Mouse (Mus musculus) spleen, postnatal 14 days (tissue): ENCODE results near the gene Ptpdc1.

Source experiments
- DNase-seq, 2 experiments: peaks; one replicate each; pipeline ENCODE4 v3.0.0; 2021 to 2022; ENCODE audit warnings: low spot score in 2 of 2

Gene Ptpdc1

DNA sequence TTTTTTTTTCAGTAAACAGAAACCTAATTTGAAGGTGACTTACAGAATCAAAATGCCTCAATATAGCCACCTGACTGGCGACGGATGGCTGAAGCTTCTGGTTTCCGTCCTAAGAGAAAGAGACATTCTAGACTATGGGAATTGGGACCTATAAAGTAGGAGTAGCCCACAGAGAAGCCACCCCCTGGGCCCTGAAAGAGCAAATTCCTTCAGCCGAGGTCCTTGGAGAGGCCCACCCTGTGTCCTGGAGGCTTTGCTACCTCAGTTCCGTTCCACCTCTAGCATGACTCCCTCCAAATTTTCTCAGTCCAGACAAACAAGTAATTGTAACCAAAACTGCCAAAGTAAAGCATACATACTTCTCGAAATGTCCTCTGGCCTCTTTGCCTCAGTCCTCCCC, 77.8 kb downstream of the Ptpdc1 start:
- no peak for DNase-seq

DNA sequence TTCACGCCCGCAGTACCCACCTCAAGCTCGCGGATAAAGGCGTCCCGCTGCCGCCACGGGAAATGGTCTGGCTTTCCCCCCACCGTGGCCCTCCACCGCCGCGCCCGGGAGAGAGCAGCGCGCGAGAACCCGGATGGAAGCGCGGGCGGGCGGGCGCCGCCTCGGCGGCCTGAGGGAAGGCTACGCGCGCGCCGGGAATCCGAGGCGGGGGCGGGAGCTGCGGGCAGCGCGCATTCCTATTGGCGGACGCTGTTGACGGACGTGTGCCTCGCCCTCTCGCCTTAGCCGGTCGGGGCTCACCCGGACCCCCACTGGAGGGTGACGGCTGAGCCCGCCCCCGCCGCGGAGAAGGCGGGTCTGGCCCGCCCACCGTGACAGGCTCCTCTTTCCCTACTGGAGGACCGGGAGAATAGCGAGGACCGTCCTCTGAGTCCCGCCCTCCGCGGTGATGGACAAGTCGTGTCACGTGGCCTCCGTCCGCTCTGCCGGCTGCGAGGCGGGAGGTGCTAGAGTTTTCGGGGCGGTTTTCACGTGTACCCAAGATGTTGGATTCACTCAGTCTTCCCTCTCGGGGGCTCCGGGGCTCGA, 79.0 kb downstream of the Ptpdc1 start:
- peak; percentile 98 for DNase-seq

DNA sequence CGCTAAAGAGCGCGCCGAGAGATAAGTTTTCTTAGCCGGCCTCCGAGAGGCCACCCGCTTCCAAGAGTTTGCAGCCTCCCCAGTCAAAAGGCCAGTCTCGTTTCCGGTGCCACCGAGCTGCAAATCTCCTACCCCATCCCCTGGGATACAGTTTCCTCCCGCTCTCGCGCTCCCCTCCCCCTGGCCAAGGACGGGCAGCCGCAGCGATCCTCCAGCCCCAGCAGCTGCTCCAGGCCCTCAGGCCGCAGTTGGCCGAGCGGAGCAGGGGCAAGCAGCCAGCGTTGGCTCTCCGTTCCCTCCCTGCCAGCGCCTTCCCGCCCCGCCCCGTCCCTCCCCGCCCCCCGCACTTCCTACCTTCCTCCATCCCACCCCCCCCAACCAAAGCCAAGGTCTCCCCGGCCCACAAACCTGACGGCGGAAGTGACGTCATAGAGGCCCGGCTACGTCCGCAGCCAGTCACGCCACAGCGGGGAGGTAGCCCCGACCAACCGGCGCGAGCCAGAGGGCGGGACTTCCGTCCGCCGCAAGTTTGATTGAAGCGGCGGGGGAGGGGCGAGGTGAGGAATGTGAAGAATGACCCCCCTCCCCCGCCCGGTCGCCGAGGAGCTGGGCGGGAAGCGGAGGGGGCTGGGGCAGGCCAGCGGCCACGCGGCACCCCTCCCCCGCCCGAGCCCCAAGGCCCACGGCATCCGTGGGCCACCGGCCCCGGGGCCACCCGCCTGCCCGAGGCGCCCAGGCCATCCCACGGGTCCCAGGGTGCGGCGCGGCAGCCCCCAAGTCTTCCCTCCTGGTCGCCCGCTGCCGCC, 79.8 kb downstream of the Ptpdc1 start:
- peak; percentile 88 to 93 for DNase-seq

DNA sequence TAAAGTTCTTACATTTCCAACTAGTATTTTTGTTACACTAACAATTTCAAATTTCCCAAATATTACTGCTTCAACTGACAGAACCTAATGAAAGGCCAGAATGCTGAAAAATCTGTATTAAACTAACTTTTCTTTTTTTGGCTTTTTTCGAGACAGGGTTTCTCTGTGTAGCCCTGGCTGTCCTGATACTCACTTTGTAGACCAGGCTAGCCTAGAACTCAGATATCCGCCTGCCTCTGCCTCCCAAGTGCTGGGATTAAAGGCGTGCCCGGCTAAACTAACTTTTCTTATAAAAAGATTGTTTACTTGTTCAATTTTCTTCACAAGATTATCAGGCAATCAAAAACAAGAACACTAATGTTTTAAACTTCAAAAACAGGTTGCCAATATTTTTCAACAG, 80.6 kb downstream of the Ptpdc1 start:
- no peak for DNase-seq

DNA sequence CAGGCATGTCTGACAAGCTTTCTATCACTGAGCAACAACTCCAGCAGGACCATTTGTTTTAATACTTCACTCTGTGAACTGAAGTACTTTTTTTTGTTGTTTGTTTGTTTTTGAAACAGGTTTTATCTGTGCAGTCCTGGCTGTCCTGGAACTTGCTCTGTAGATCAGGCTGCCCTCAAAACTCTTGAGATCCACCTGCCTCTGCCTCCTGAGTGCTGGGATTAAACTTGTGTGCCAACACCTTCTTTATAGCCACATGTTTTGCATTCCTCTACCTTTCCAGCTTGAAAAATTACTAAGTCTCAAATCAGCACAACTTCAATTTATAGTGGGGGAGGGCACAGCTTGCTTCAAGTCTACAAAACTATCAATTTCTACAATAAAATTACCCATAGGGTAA, 81.1 kb downstream of the Ptpdc1 start:
- no peak for DNase-seq

DNA sequence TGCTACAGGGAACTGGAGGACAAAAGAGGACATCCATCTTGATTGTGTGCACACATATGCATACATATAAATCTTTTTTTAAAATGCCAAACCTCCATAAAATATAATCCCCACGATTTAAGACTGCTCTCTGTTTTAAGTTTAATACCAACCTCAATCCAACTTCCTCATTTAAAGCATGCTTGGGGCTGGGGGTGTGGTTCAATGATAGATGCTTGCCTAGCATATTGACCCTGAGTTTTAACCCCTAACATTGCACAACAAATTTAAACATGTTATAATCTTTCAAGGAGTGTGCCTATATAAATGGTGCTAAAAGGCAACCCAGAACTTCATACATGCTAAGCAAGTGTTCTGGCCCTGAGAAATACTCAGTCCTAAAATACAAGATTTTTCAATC, 85.0 kb downstream of the Ptpdc1 start:
- no peak for DNase-seq

DNA sequence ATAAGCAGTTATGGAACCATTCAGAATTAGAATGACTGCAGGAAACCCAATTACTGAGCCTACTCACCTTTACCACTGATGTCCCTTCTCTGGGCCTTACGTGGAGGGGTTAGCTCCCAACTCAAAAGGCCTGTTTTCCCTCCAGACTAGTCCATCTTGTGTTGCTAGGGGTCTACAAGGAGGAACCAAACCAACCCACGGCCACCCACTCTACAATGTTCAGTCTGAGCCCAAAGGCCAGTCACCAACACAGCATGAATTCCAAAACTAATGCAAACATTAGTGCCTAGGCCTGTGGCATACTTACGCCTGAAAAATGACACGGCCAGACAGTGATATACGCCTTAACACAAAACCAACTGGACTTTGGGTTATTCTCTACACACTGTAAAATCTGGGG, 92.0 kb downstream of the Ptpdc1 start:
- DNase-seq, result no peak

DNA sequence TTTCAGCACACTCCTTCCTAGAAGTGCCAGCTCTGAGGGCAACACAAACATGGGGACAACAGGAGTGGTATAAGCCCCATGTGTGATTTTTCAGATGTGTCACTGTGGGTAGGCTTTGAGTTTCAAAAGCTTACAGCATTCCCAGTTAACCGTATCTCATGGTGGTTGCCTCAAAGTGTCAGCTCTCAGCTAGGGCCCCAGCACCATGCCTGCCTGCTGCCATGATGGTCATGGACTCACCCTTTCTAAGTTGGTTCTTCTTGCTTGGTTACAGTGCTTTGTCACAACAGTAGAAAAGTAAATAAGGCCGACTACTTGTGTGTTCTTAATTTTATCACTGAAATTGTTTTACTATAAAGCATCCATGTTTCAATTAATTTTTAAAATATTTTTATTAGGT, 94.0 kb downstream of the Ptpdc1 start:
- DNase-seq, result no peak

DNA sequence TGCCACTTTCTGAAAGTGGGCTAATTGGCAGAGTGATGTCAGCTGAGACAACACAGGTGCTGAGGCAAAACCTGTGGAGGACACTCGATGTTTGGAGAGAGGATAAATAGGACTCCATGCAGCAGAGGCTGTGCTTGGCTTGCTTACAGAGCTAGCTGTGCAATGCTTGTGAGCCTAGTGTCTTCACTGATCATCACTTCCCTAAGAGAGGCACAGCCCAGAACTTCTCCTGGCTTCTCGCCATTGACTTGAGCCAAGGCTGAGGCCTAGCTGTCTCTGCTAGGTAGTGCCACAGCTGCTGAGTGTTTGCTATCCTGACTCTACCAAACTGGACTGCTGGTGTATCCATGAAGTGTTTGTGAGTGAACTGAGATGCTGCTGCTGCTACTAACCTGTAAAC, 94.8 kb downstream of the Ptpdc1 start:
- DNase-seq, result no peak

DNA sequence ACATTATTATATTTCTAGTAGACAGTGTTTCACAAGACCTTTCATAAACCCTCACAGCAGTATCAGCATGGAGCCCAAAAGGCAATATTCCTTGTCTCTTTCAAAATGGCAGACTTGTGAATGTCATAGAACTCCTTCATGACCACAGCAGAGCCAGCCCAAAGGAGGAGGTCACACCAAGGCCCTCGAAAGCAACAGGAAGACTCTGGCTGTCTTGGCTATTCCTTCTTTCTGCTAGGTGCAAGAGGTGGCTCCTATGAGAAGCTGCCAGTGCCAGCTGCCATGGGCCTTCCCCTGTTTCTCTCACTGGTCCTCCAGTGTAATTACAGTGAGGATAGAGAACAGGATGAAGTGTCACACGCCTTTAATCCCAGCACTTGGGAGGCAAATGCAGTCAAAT, 96.4 kb downstream of the Ptpdc1 start:
- DNase-seq, result no peak

DNA sequence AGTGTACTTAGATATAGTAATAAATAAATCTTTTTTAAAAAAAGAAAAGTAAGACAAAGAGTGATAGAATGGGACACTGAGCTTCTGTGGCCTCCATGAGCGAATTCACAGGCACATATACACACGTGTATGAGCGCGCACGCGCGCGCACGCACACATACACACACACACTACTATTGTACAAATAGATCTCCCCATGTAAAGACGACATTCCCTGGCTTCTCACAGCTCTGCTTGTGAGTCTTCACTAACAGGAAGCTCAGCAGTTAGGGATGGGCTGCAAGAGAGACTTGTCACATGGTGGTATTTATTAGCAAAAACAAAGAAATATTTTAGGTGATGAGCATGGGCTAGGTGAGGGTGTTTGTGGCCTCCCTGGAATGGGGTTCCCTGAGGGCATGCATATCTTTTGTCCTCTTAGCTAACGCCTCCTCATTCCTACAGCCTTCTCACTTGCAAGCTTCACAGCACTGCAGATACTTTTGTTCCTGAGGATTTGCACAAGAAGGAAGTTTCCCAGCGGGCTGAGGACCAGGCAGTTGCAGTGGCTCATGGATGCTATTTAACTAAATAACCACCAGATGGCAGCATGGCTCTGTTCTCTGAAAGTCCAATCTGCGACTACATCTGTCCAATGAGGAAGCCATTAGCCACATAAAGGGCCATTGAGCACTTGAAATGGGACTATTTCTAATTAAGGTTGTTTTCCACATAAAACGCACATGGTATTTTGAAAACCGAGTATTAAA, 97.2 kb downstream of the Ptpdc1 start:
- peak in 1 of 2 experiments; percentile 34 for DNase-seq
